Mouse (Mus musculus) kidney, adult 2 months (tissue): Measurements from ENCODE around the gene Ubtd1. TPM values are rescaled to one million over a fixed set of nuclear protein-coding genes. Genes with fewer than 3 reads are reported as not detected.

Experiments
- DNase-seq: peaks from one replicate; pipeline ENCODE4 v3.0.0; 2021
- H3K27ac ChIP-seq: fragments of 200-500 bp; 2 replicates; pipeline ENCODE4 v1.5.1; 2012; ENCODE audit warnings: low read depth, low read length, control low read depth, inconsistent platforms; ENCODE audit not compliant: insufficient read depth
- H3K27me3 ChIP-seq: fragments of 200-500 bp; replicated peaks from 2 replicates; pipeline ENCODE4 v1.6.1; 2012; ENCODE audit warnings: mild to moderate bottlenecking, moderate library complexity, low read length, inconsistent platforms; ENCODE audit not compliant: control insufficient read depth, insufficient read depth
- H3K36me3 ChIP-seq: fragments of 200-500 bp; 2 replicates; pipeline ENCODE4 v1.6.1; 2012; ENCODE audit warnings: mild to moderate bottlenecking, moderate library complexity, low read length, inconsistent platforms; ENCODE audit not compliant: control insufficient read depth, insufficient read depth
- H3K4me1 ChIP-seq: fragments of 200-500 bp; 2 replicates; pipeline ENCODE4 v1.6.1; 2011; ENCODE audit warnings: low read length; ENCODE audit not compliant: control insufficient read depth, insufficient read depth
- H3K4me3 ChIP-seq: fragments of 200-500 bp; 2 replicates; pipeline ENCODE4 v1.5.1; 2011; ENCODE audit warnings: mild to moderate bottlenecking, low read depth, low read length, control low read depth; ENCODE audit not compliant: insufficient read depth
- CTCF ChIP-seq: fragments of 200-500 bp; conservative IDR thresholded peaks from 2 replicates; pipeline ENCODE4 v1.5.1; 2011; ENCODE audit warnings: low read depth, mild to moderate bottlenecking, control low read depth, low read length, moderate library complexity, mixed read lengths; ENCODE audit not compliant: insufficient read depth, insufficient read length
- POLR2A ChIP-seq: fragments of 200-500 bp; IDR thresholded peaks from one replicate; pipeline ENCODE4 v1.6.1; 2011; ENCODE audit warnings: low read depth, low read length, control low read depth
- WGBS: fragments of 180-500 bp; shearing (Covaris S2); methylation state at CpG from one replicate; pipeline ENCODE4 v1.1.7; 2018; 5-methylcytosine and 5-hydroxymethylcytosine counted together
- polyA plus RNA-seq: library from polyadenylated mRNA; depleted of rRNA; stranded (reverse); fragments of >200 nt; gene quantifications from 2 replicates; pipeline ENCODE4 v1.2.3, GENCODE M21; 2012

Ubtd1 gene
- polyA plus RNA-seq, 1 experiment = 23.0 TPM

DNA sequence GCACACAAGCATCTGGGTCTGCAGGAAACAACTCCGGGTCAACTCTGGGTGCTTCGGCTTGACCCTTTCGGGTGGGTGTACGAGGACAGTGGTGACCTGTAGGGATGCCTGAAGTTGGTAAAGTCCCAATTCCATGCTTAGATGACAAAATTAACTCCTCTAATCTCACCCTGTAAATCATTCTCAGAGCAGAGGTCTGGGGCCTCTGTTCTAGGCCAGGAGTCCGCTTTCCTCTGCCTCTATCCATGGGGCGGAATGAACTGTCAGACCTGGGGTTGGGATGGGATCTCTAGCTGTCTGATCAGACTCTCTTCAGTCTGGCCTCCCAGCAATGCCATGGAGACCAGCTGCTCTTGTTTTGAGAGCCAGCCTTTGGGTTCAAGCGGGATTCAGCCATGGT lies 79.9 kb downstream of the Ubtd1 start:
- no peaks in the 10 kb centered on the region for H3K27me3 ChIP-seq
- H3K4me1 ChIP-seq = peaks cover 29% of the 10 kb centered on the region
- H3K36me3 ChIP-seq = 0 out of 2 replicates have a peak, but pooled peaks cover 2% of the 10 kb centered on the region
- H3K27ac ChIP-seq = peak overlapping the region; percentile 80
- WGBS = 60% methylated on average over 7 of the region's 7 CpGs
- H3K4me3 ChIP-seq = no peak overlapping the region
- no peak for TF ChIP-seq POLR2A
- no peak for TF ChIP-seq CTCF
- DNase-seq = peak; percentile 87

DNA sequence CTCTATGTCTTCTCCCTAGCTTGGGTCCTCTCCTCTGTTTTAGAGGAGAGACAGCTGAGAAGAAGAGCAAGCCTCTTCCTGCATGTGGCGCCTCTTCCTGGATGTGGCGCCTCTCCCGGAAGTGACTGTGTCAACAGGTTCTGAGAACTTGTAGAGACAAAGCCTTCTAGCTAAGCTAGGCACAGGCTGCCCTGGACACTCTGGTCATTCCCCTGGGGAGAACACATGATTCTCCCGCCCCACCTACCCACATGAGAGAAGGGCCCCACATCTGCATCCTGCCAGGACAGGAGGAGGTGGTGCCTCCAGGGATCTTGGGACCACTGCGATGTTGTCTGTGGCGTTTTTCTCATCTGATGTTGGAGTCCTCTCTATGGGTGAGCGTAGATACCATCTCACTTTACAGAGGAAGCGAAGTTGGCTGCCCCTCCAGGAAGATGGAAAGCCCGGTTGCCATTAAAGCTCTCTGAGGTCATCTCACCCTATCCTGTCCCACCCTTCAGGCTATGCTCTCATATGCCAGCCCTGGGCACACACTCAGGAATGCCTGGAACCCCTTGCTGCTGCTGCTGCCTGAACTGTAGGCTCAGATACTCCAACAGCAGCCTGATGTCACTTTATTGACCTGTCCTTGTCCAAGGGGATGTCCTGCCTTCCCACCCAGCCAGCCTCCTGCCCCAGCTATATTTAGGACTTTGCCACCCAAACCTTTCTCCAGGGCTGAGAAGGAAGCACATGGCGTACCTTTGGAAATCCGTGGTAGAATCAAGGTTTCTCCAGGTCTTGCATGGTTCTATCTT lies 87.1 kb downstream of the Ubtd1 start:
- WGBS = 64% methylated on average over 11 of the region's 11 CpGs
- Histone ChIP-seq H3K4me1 (peaks cover 11% of the 10 kb centered on the region), H3K36me3 (0 out of 2 replicates have a peak, but pooled peaks cover 2% of the 10 kb centered on the region), H3K4me3 (no peak overlapping the region), H3K27me3 (no peaks in the 10 kb centered on the region), H3K27ac (peak overlapping the region; percentile 5; the same call in 1 of the 2 replicates)
- TF ChIP-seq CTCF (no peak), POLR2A (no peak)
- no peak for DNase-seq

DNA sequence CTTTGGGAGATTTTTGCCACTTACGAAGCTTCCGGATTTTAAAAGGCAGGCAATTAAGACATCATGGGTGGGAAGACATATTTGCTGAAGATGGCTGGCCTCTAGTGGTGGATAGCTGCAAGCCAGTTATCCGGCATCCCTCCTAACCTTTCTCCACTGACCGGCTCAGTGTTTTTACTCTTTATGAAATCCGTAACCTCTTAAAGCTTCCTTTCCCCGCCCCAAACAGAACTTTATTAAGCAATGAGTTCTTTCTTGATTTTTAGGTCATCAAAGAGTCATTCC lies 87.6 kb downstream of the Ubtd1 start:
- peaks cover 11% of the 10 kb centered on the region for H3K4me1 ChIP-seq
- H3K27ac ChIP-seq = 0 out of 2 replicates have a peak overlapping the region, but pooled peaks have one; percentile 5
- peak; percentile 64 for DNase-seq
- TF ChIP-seq POLR2A = no peak
- TF ChIP-seq CTCF = peak; percentile 65
- H3K4me3 ChIP-seq = no peak overlapping the region
- 32% methylated on average over 6 of the region's 6 CpGs for WGBS
- H3K36me3 ChIP-seq = 0 out of 2 replicates have a peak, but pooled peaks cover 2% of the 10 kb centered on the region
- H3K27me3 ChIP-seq = no peaks in the 10 kb centered on the region

DNA sequence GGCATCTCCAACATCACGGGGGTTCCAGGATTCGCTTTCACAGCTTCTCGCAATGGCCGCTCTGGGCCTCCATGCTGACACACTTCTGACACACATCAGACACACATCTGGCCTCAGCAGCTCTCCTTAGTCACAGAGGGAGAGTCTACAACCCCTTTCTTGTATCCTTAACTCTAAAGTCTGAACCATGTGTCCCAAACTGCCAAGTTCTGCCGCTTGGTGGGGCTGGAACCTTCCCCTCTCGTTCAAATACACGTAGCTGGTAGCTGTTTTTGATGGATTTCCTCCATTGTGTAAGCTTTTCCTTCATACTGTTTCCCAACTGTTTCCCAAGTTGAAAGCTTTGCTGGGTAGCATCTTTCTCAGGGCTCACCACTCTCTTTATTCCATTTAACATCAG lies 89.7 kb downstream of the Ubtd1 start:
- TF ChIP-seq POLR2A (no peak), CTCF (peak; percentile 33)
- WGBS = 72% methylated on average over 7 of the region's 7 CpGs
- no peak overlapping the region; the same call in 1 of the 2 replicates for H3K27ac ChIP-seq

DNA sequence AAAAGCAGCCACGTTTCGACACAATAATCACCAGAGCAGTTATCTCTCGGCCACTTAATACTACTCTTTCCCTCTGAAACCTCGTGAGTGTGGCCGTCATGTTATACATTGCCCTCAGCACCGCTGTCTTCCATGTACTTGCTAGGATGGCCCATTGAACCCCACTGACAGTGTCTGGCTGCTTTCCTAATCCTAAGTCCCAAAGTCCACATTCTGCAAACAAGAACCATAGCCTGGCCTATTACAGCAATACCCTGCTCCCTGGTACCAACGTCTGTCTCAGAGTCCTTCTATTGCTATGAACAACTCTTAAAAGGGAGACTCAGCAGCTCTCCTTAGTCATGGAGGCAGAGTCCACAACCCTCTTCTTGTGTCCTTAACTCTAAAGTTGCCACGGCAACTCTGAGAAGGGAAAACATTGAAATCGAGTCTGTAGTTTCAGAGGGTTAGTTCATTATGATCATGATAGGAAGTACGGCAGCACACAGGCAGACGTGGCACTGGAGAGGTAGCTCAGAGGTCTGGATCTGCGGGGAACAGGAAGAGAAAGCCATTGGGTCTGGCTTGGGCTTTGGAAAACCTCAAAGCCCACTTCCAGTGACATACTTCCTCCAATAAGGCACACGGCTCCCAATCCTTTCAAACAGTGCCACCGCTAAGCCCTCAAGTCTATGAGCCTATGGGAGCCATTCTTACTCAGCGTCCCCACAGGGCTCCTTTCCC lies 90.5 kb downstream of the Ubtd1 start:
- Histone ChIP-seq H3K27ac (peak overlapping the region; percentile 96), H3K4me3 (no peak overlapping the region), H3K36me3 (0 out of 2 replicates have a peak, but pooled peaks cover 2% of the 10 kb centered on the region), H3K27me3 (no peaks in the 10 kb centered on the region), H3K4me1 (peaks cover 15% of the 10 kb centered on the region)
- WGBS = 49% methylated on average over 15 of the region's 15 CpGs
- TF ChIP-seq POLR2A = no peak
- DNase-seq = peak; percentile 91

More for the DNA sequence above, 89.7 kb downstream of the Ubtd1 start:
- DNase-seq = no peak
- Histone ChIP-seq H3K36me3 (0 out of 2 replicates have a peak, but pooled peaks cover 2% of the 10 kb centered on the region), H3K4me1 (peaks cover 15% of the 10 kb centered on the region), H3K27me3 (no peaks in the 10 kb centered on the region), H3K4me3 (no peak overlapping the region)

DNA sequence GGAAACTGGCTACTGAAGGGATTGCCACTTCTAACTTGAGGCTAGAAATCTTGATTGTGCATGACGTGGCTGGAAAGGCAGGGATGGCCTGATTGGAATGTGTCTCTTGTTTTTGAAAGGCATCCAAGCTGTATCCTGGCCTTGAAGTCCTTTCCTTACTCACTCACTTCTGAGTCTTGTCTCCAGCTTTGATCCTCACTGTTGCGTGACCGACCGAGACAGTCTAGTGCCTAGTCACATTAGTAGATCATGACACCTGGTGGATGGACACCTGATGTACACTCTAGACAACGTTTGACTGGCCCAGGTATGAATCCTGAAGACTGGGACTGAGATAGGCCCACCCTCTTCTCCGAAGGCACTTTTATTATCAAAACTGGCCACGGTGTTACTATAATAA lies 91.2 kb downstream of the Ubtd1 start:
- peaks cover 15% of the 10 kb centered on the region for H3K4me1 ChIP-seq
- no peak for TF ChIP-seq POLR2A
- peak; percentile 74 for TF ChIP-seq CTCF
- no peak overlapping the region for H3K4me3 ChIP-seq
- WGBS = 41% methylated on average over 7 of the region's 7 CpGs
- DNase-seq = peak; percentile 86
- peak overlapping the region; percentile 96 for H3K27ac ChIP-seq
- no peaks in the 10 kb centered on the region for H3K27me3 ChIP-seq
- H3K36me3 ChIP-seq = 0 out of 2 replicates have a peak, but pooled peaks cover 2% of the 10 kb centered on the region

DNA sequence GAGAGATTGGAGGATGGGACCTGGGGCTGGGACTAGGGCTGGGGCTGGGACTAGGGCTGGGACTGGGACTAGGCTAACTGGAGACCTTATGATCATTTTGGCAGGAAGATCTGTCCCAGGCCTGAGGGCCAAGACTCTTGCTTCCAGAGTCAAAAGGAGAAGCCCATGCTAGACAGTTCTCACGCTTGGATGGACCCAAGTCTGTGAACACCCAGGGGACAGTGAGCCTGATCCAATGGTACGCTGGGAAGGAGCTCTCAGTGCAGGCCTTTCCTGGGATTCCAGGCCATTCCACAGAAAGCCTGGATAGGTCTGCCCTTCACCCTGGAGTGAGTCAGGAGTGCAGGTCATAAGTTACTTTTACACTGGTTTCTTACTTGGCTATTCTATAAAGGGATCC lies 93.5 kb downstream of the Ubtd1 start:
- Histone ChIP-seq H3K27ac (no peak overlapping the region), H3K27me3 (no peaks in the 10 kb centered on the region), H3K36me3 (0 out of 2 replicates have a peak, but pooled peaks cover 2% of the 10 kb centered on the region), H3K4me1 (peaks cover 20% of the 10 kb centered on the region), H3K4me3 (no peak overlapping the region)
- TF ChIP-seq CTCF = no peak
- TF ChIP-seq POLR2A = no peak
- 63% methylated on average over 2 of the region's 2 CpGs for WGBS
- DNase-seq = peak; percentile 72
